Comparison of ENCODE assay signal across 8 mouse cellular contexts in genomic region chr2:31770781-31771441, GRCm38 (mm10). TPM values are rescaled to one million over a fixed set of nuclear protein-coding genes. Genes with fewer than 3 reads are reported as not detected.
A peak's percentile ranks its signal among the peaks of the same experiment; 100 is the strongest.
DNase-seq lines count a peak whose midpoint lies in the region; ATAC-seq and TF ChIP-seq lines count a peak whose summit lies in the region.

No protein-coding gene starts in this region.

- TF ChIP-seq CTCF in heart, postnatal 0 days (IDR thresholded peaks at IDR 0.05; ENCODE audit: low read depth) = peak; percentile 32

- peak overlapping the region; percentile 29 for H3K4me2 ChIP-seq in embryonic facial prominence, embryonic 12.5 days (replicated peaks)
- peak overlapping the region; percentile 35 for H3K4me2 ChIP-seq in heart, postnatal 0 days (ENCODE audit: low read depth, low read length)

- peak; percentile 74 for ATAC-seq in embryonic facial prominence, embryonic 12.5 days (ENCODE audit: insufficient number of reproducible peaks, insufficient read depth, low FRiP score, low TSS enrichment)
- ATAC-seq in heart, postnatal 0 days (ENCODE audit: insufficient read depth, low read depth) = peak; percentile 79
- 0 out of 2 replicates have a peak, but pooled peaks have one; percentile 37 for ATAC-seq in megakaryocyte-erythroid progenitor cell, adult 5-6 weeks (replicated peaks; ENCODE audit: low FRiP score, low TSS enrichment, poor library complexity, severe bottlenecking)

- peak overlapping the region; percentile 83 for H3K27ac ChIP-seq in embryonic facial prominence, embryonic 12.5 days
- H3K27ac ChIP-seq in heart, postnatal 0 days (ENCODE audit: low read depth) = peak overlapping the region; percentile 94

- peak; percentile 84; the same call in 1 of the 2 replicates for TF ChIP-seq EP300 in heart, postnatal 0 days (IDR thresholded peaks at IDR 0.05; ENCODE audit: low read depth)

- peaks cover 59% of the 10 kb centered on the region for H3K4me1 ChIP-seq in embryonic facial prominence, embryonic 12.5 days
- H3K4me1 ChIP-seq in heart, postnatal 0 days (ENCODE audit: control insufficient read depth, insufficient read depth) = peaks cover 55% of the 10 kb centered on the region

- H3K4me3 ChIP-seq in embryonic facial prominence, embryonic 12.5 days = no peak overlapping the region
- H3K4me3 ChIP-seq in heart, postnatal 0 days (ENCODE audit: low read depth, low read length) = no peak overlapping the region

- 8% methylated on average over 7 of the region's 7 CpGs for WGBS in embryonic facial prominence, embryonic 12.5 days
- 2% methylated on average over 7 of the region's 7 CpGs for WGBS in heart, postnatal 0 days

- peak; percentile 69 for DNase-seq in urinary bladder, postnatal 14 days (ENCODE audit: low spot score)
- DNase-seq in urinary bladder, postnatal 10 days (ENCODE audit: low spot score) = no peak
- peak; percentile 90 for DNase-seq in heart, postnatal 0 days (ENCODE audit: low spot score)
- peak; percentile 66 to 79 for DNase-seq in kidney, postnatal 4 days
- DNase-seq in urinary bladder, postnatal 4 days (ENCODE audit: low spot score in 2 of 2) = peak; percentile 50 to 68
- no peak for DNase-seq in c-Kit-positive CD71-positive TER-119-positive erythroid progenitor cells, embryonic 14.5 days (ENCODE audit: low spot score)

- H3K36me3 ChIP-seq in embryonic facial prominence, embryonic 12.5 days = 0 out of 2 replicates have a peak, but pooled peaks cover 14% of the 10 kb centered on the region
- no peaks in the 10 kb centered on the region for H3K36me3 ChIP-seq in heart, postnatal 0 days (replicated peaks; ENCODE audit: control insufficient read depth, insufficient read depth, low read length)

- no peaks in the 10 kb centered on the region for H3K27me3 ChIP-seq in embryonic facial prominence, embryonic 12.5 days
- H3K27me3 ChIP-seq in heart, postnatal 0 days (ENCODE audit: control insufficient read depth, insufficient read depth, low read length) = no peaks in the 10 kb centered on the region

- no peaks in the 10 kb centered on the region for H3K9me3 ChIP-seq in embryonic facial prominence, embryonic 12.5 days
- no peaks in the 10 kb centered on the region for H3K9me3 ChIP-seq in heart, postnatal 0 days (replicated peaks; ENCODE audit: control insufficient read depth, low read length)

- no peak overlapping the region; the same call in 1 of the 2 replicates for H3K9ac ChIP-seq in embryonic facial prominence, embryonic 12.5 days
- H3K9ac ChIP-seq in heart, postnatal 0 days (replicated peaks; ENCODE audit: low read depth, low read length) = peak overlapping the region; percentile 45; the same call in 1 of the 2 replicates

RNA-seq across cellular contexts. Expression of gene Qrfp, which starts 39.5 kb away (rescaled TPM):
- polyA plus RNA-seq in embryonic facial prominence, embryonic 12.5 days (2016; fragmentation: Nextera tagmentation; extraction: Ambion mirVana) = 0.15 and 0.18 TPM in 2 replicates
- total RNA-seq in heart, postnatal 0 days (2014; rRNA removed; ENCODE audit: low replicate concordance) = not detected in 2 replicates
- polyA plus RNA-seq in heart, postnatal 0 days (2015; fragmentation: Nextera tagmentation; extraction: Ambion mirVana) = 0.04 TPM in 1 of 2 replicates, not detected in the other
- total RNA-seq in megakaryocyte-erythroid progenitor cell, adult 5-6 weeks (2014; fragmentation: Nextera tagmentation) = not detected in 2 replicates
- 0.11 TPM in 1 of 2 replicates, not detected in the other for total RNA-seq in megakaryocyte-erythroid progenitor cell, adult 5-6 weeks (2017)

Comparison
In these comparisons a context has a peak if more than half of its experiments do, and no peak if none do; other contexts are left out.
1. DNase-seq: peak in urinary bladder, postnatal 14 days (single experiment), heart, postnatal 0 days (single experiment), kidney, postnatal 4 days (2 of 2) and urinary bladder, postnatal 4 days (2 of 2); none in urinary bladder, postnatal 10 days (single experiment) and c-Kit-positive CD71-positive TER-119-positive erythroid progenitor cells, embryonic 14.5 days (single experiment).
2. Peak in every context shown above with its lines, with median percentiles within 50 percentile points of each other: ATAC-seq.